Mouse (Mus musculus) bone marrow macrophage, adult 2 months (primary cell): ENCODE measurements around the gene Tmbim1.

Experiments used
- CTCF ChIP-seq: IDR thresholded peaks from 2 replicates; pipeline ENCODE4 v1.5.1; 2012; ENCODE audit warnings: low read depth, mild to moderate bottlenecking, low read length, moderate library complexity
- POLR2A ChIP-seq: IDR thresholded peaks from 2 replicates; pipeline ENCODE4 v1.6.1; 2012; ENCODE audit warnings: mild to moderate bottlenecking, low read depth, low read length, borderline replicate concordance

- TF ChIP-seq POLR2A (no peak), CTCF (no peak)
These were observed 34.5 kb upstream of the Tmbim1 start for GRCm38 (mm10) chr1:74339917-74340316.
